Mouse (Mus musculus) C2C12 (cell line): ENCODE data around the gene Card19. TPM values are rescaled to one million over a fixed set of nuclear protein-coding genes. Genes with fewer than 3 reads are reported as not detected.

ENCODE experiments used
- H3K27me3 ChIP-seq: one replicate; pipeline ENCODE4 v1.6.1; 2011; ENCODE audit not compliant: control insufficient read depth, insufficient read depth, insufficient read length
- H3K36me3 ChIP-seq: one replicate; pipeline ENCODE4 v1.6.1; 2011; ENCODE audit not compliant: control insufficient read depth, insufficient read depth
- H3K4me3 ChIP-seq: one replicate; pipeline ENCODE4 v1.5.1; 2011; ENCODE audit warnings: mild to moderate bottlenecking, control low read depth; ENCODE audit not compliant: poor library complexity, insufficient read depth, severe bottlenecking
- H3K79me2 ChIP-seq: one replicate; pipeline ENCODE4 v1.6.1; 2011; ENCODE audit not compliant: control insufficient read depth, insufficient read depth
- H3K79me3 ChIP-seq: one replicate; pipeline ENCODE4 v1.6.1; 2011; ENCODE audit warnings: low read depth, control low read depth
- H3ac ChIP-seq: one replicate; pipeline ENCODE3; 2011; ENCODE audit warnings: low read depth; ENCODE audit not compliant: control insufficient read depth, insufficient read length
- CEBPB ChIP-seq: IDR thresholded peaks from one replicate; pipeline ENCODE4 v1.6.1; 2011; ENCODE audit warnings: low read depth, mild to moderate bottlenecking, control low read depth, moderate library complexity
- CTCF ChIP-seq: IDR thresholded peaks from one replicate; pipeline ENCODE4 v1.5.1; 2011; ENCODE audit not compliant: control insufficient read depth, insufficient read depth, insufficient read length
- FOSL1 ChIP-seq: IDR thresholded peaks from one replicate; pipeline ENCODE4 v1.8.0; 2011; ENCODE audit warnings: mild to moderate bottlenecking, low read length; ENCODE audit not compliant: poor library complexity, insufficient read depth, severe bottlenecking
- MAX ChIP-seq: IDR thresholded peaks from one replicate; pipeline ENCODE4 v1.6.1; 2011; ENCODE audit warnings: mild to moderate bottlenecking, control low read depth
- MYOD1 ChIP-seq: IDR thresholded peaks from one replicate; pipeline ENCODE4 v1.6.1; 2011; ENCODE audit warnings: low read depth; ENCODE audit not compliant: control insufficient read depth, insufficient read length
- MYOG ChIP-seq: IDR thresholded peaks from one replicate; pipeline ENCODE4 v1.6.1; 2011; ENCODE audit not compliant: control insufficient read depth, insufficient read length; ENCODE audit errors: extremely low read depth
- USF1 ChIP-seq: IDR thresholded peaks from one replicate; pipeline ENCODE4 v1.6.1; 2011; ENCODE audit warnings: low read depth, mild to moderate bottlenecking, control low read depth, moderate library complexity
- polyA plus RNA-seq: library from polyadenylated mRNA; unstranded; fragments of >200 nt; fragmentation: generic; extraction: Trizol; gene quantifications from one replicate; pipeline ENCODE4 v1.2.1, GENCODE M21; 2012; ENCODE audit warnings: missing spikeins

Gene Card19
- polyA plus RNA-seq, 1 experiment: 159 TPM

GRCm38 (mm10) chr13:49237617-49238016 is 21.8 kb upstream of the Card19 start:
- no peak overlapping the region for H3K4me3 ChIP-seq
- H3K27me3 ChIP-seq: no peaks in the 10 kb centered on the region
- H3K36me3 ChIP-seq: no peaks in the 10 kb centered on the region
- H3ac ChIP-seq: no peak overlapping the region
- H3K79me2 ChIP-seq: no peaks in the 10 kb centered on the region
- no peaks in the 10 kb centered on the region for H3K79me3 ChIP-seq
- TF ChIP-seq MYOG: no peak
- no peak for TF ChIP-seq CEBPB
- TF ChIP-seq CTCF: no peak
- no peak for TF ChIP-seq USF1
- no peak for TF ChIP-seq FOSL1

GRCm38 (mm10) chr13:49234711-49235110 is 18.9 kb upstream of the Card19 start:
- Histone ChIP-seq H3K79me3 (no peaks in the 10 kb centered on the region), H3ac (no peak overlapping the region), H3K79me2 (no peaks in the 10 kb centered on the region), H3K27me3 (no peaks in the 10 kb centered on the region), H3K4me3 (no peak overlapping the region), H3K36me3 (no peaks in the 10 kb centered on the region)
- TF ChIP-seq USF1 (no peak), MYOD1 (no peak), CTCF (no peak), MAX (no peak), CEBPB (no peak), MYOG (no peak), FOSL1 (no peak)

GRCm38 (mm10) chr13:49233792-49234572 is 18.1 kb upstream of the Card19 start:
- Histone ChIP-seq H3K79me3 (no peaks in the 10 kb centered on the region), H3K4me3 (no peak overlapping the region), H3K36me3 (no peaks in the 10 kb centered on the region), H3K79me2 (no peaks in the 10 kb centered on the region), H3ac (no peak overlapping the region), H3K27me3 (no peaks in the 10 kb centered on the region)
- TF ChIP-seq USF1: no peak
- no peak for TF ChIP-seq FOSL1
- no peak for TF ChIP-seq MAX
- no peak for TF ChIP-seq MYOD1
- TF ChIP-seq CEBPB: no peak
- no peak for TF ChIP-seq CTCF
- TF ChIP-seq MYOG: no peak

GRCm38 (mm10) chr13:49225633-49226032 is 9.8 kb upstream of the Card19 start:
- TF ChIP-seq CEBPB: no peak
- TF ChIP-seq USF1: no peak
- TF ChIP-seq CTCF: no peak
- no peak for TF ChIP-seq FOSL1
- TF ChIP-seq MYOD1: no peak
- TF ChIP-seq MAX: no peak
- TF ChIP-seq MYOG: no peak

GRCm38 (mm10) chr13:49225159-49225558 is 9.3 kb upstream of the Card19 start:
- H3K27me3 ChIP-seq: no peaks in the 10 kb centered on the region
- H3K79me2 ChIP-seq: no peaks in the 10 kb centered on the region
- no peaks in the 10 kb centered on the region for H3K36me3 ChIP-seq
- TF ChIP-seq MYOG (no peak), MAX (no peak), FOSL1 (no peak), USF1 (no peak), CEBPB (no peak)
- H3ac ChIP-seq: no peak overlapping the region
- H3K79me3 ChIP-seq: no peaks in the 10 kb centered on the region
- no peak overlapping the region for H3K4me3 ChIP-seq

More at GRCm38 (mm10) chr13:49225633-49226032, 9.8 kb upstream of the Card19 start:
- H3K27me3 ChIP-seq: no peaks in the 10 kb centered on the region
- H3K79me2 ChIP-seq: no peaks in the 10 kb centered on the region
- no peaks in the 10 kb centered on the region for H3K36me3 ChIP-seq
- H3K79me3 ChIP-seq: no peaks in the 10 kb centered on the region
- H3ac ChIP-seq: no peak overlapping the region
- H3K4me3 ChIP-seq: no peak overlapping the region

GRCm38 (mm10) chr13:49224729-49225128 is 8.9 kb upstream of the Card19 start:
- H3K36me3 ChIP-seq: no peaks in the 10 kb centered on the region
- no peaks in the 10 kb centered on the region for H3K79me2 ChIP-seq
- H3K79me3 ChIP-seq: no peaks in the 10 kb centered on the region
- H3K27me3 ChIP-seq: no peaks in the 10 kb centered on the region
- H3ac ChIP-seq: no peak overlapping the region
- TF ChIP-seq MYOD1: no peak
- TF ChIP-seq CEBPB: no peak
- no peak for TF ChIP-seq FOSL1
- TF ChIP-seq USF1: no peak
- no peak for TF ChIP-seq CTCF
- no peak for TF ChIP-seq MYOG
- TF ChIP-seq MAX: no peak
- no peak overlapping the region for H3K4me3 ChIP-seq
